Comparison of ENCODE assay signal across 36 mouse cellular contexts in genomic region chr11:62804119-62804518, GRCm38 (mm10). TPM values are rescaled to one million over a fixed set of nuclear protein-coding genes. Genes with fewer than 3 reads are reported as not detected.
DNase-seq lines count a peak whose midpoint lies in the region; ATAC-seq and TF ChIP-seq lines count a peak whose summit lies in the region.
"Had no signal": no experiment of that assay in that cellular context is flagged by ENCODE, and none has a peak within 500 bp of the region (broad histone marks: within the 10 kb centered on the region; RNA-seq: fewer than 3 reads in every experiment).

No protein-coding gene starts in this region.

- DNase-seq in testis, postnatal 14 days (ENCODE audit: low spot score) = no peak
- DNase-seq in R1 (ENCODE audit: low read depth, low spot score) = peak; percentile 77
- no peak for DNase-seq in thymus, postnatal 14 days
- DNase-seq in spleen, postnatal 36 days (ENCODE audit: low spot score in 2 of 2) = no peak
- DNase-seq: adrenal gland, adult 8-10 months; B cell, adult 2 months; cerebellum, adult 11-12 months; cerebellum, postnatal 10 days; gastrocnemius, postnatal 14 days; heart, adult 11 months; heart, postnatal 14 days; kidney, adult 8-10 months; kidney, postnatal 10 days; liver; lung, postnatal 10 days; right cerebral cortex, adult 18-20 months had no signal

- TF ChIP-seq CTCF in testis, adult 2 months (IDR thresholded peaks at IDR 0.05; ENCODE audit: control insufficient read depth, insufficient read depth, insufficient replicate concordance, low read depth, low read length) = no peak

- 39% methylated on average over 13 of the region's 13 CpGs for WGBS in intestine, embryonic 16.5 days

- H3K36me3 ChIP-seq in testis, adult 2 months (ENCODE audit: control insufficient read depth, insufficient read depth, low read length) = no peaks in the 10 kb centered on the region
- no peaks in the 10 kb centered on the region for H3K36me3 ChIP-seq in intestine, embryonic 16.5 days (ENCODE audit: control insufficient read depth, insufficient read depth, low read length)
- H3K36me3 ChIP-seq: forebrain, embryonic 15.5 days; heart, embryonic 13.5 days; hindbrain, embryonic 12.5 days; limb, embryonic 10.5 days; liver, embryonic 15.5 days had no signal

- H3K9me3 ChIP-seq in intestine, embryonic 16.5 days (ENCODE audit: control insufficient read depth, low read length) = no peaks in the 10 kb centered on the region
- H3K9me3 ChIP-seq: forebrain, embryonic 15.5 days; limb, embryonic 10.5 days; liver, embryonic 15.5 days had no signal

- TF ChIP-seq POLR2A in testis, adult 2 months (IDR thresholded peaks at IDR 0.05; ENCODE audit: control insufficient read depth, low read depth, low read length) = no peak

- peak; percentile 55; the same call in 1 of the 2 replicates for ATAC-seq in intestine, embryonic 16.5 days
- no peak for ATAC-seq in erythroid progenitor cell, adult 5-6 weeks (replicated peaks; ENCODE audit: low FRiP score, poor library complexity, severe bottlenecking)
- ATAC-seq: forebrain, embryonic 15.5 days had no signal

- peak overlapping the region; percentile 28 for H3K4me2 ChIP-seq in intestine, embryonic 16.5 days (ENCODE audit: low read depth, low read length)
- H3K4me2 ChIP-seq: forebrain, embryonic 15.5 days; heart, embryonic 13.5 days; hindbrain, embryonic 12.5 days; liver, embryonic 15.5 days; midbrain, embryonic 11.5 days had no signal

- H3K4me1 ChIP-seq in testis, adult 2 months (ENCODE audit: control insufficient read depth, insufficient read depth, low read length) = peaks cover 4% of the 10 kb centered on the region
- H3K4me1 ChIP-seq in intestine, embryonic 16.5 days (ENCODE audit: control insufficient read depth, insufficient read depth, low read length) = no peaks in the 10 kb centered on the region
- H3K4me1 ChIP-seq: forebrain, embryonic 15.5 days; heart, embryonic 13.5 days; hindbrain, embryonic 12.5 days; limb, embryonic 10.5 days; liver, embryonic 15.5 days had no signal

- H3K9ac ChIP-seq in intestine, embryonic 16.5 days (ENCODE audit: low read depth, low read length) = no peak overlapping the region
- H3K9ac ChIP-seq: forebrain, embryonic 15.5 days; heart, embryonic 13.5 days; hindbrain, embryonic 12.5 days; liver, embryonic 15.5 days had no signal

- peak overlapping the region; percentile 4; the same call in 1 of the 2 replicates for H3K4me3 ChIP-seq in testis, adult 2 months (ENCODE audit: control insufficient read depth, low read depth, low read length)
- no peak overlapping the region for H3K4me3 ChIP-seq in intestine, embryonic 16.5 days (ENCODE audit: low read length)
- H3K4me3 ChIP-seq: forebrain, embryonic 15.5 days; heart, embryonic 13.5 days; hindbrain, embryonic 12.5 days; limb, embryonic 10.5 days; liver, embryonic 15.5 days had no signal

- no peaks in the 10 kb centered on the region for H3K27me3 ChIP-seq in testis, adult 2 months (ENCODE audit: control insufficient read depth, insufficient read depth, low read length)
- no peaks in the 10 kb centered on the region for H3K27me3 ChIP-seq in intestine, embryonic 16.5 days (replicated peaks; ENCODE audit: control insufficient read depth, insufficient read depth, low read length)
- H3K27me3 ChIP-seq: CH12.LX; forebrain, embryonic 15.5 days; heart, embryonic 13.5 days; hindbrain, embryonic 12.5 days; liver, embryonic 15.5 days had no signal

- H3K27ac ChIP-seq in testis, adult 2 months (ENCODE audit: control insufficient read depth, insufficient read depth, low read depth, low read length) = no peak overlapping the region
- H3K27ac ChIP-seq in intestine, embryonic 16.5 days (ENCODE audit: low read length) = no peak overlapping the region
- H3K27ac ChIP-seq: forebrain, embryonic 15.5 days; heart, embryonic 13.5 days; hindbrain, embryonic 12.5 days; limb, embryonic 10.5 days; liver, embryonic 15.5 days had no signal

RNA-seq across cellular contexts. Expression of gene Zfp286, which starts 14.9 kb away (rescaled TPM):
- 7.8 and 8.1 TPM in 2 replicates for polyA plus RNA-seq in testis, adult 2 months (2012; rRNA removed)
- 7.9 and 10.5 TPM in 2 replicates for polyA plus RNA-seq in intestine, embryonic 16.5 days (2015; fragmentation: Nextera tagmentation; extraction: Ambion mirVana)
- not detected in 2 replicates for total RNA-seq in erythroid progenitor cell, adult 5-6 weeks (2015; ENCODE audit: low replicate concordance)
- total RNA-seq in erythroid progenitor cell, adult 5-6 weeks (2017; ENCODE audit: low replicate concordance) = not detected in 2 replicates
- total RNA-seq: CH12.LX had no signal

RNA-seq across cellular contexts. Expression of gene Trim16, which starts 15.9 kb away (rescaled TPM):
- polyA plus RNA-seq in testis, adult 2 months (2012; rRNA removed) = 0.19 and 0.28 TPM in 2 replicates
- 13.3 and 13.5 TPM in 2 replicates for polyA plus RNA-seq in intestine, embryonic 16.5 days (2015; fragmentation: Nextera tagmentation; extraction: Ambion mirVana)
- 3.4 and 7.2 TPM in 2 replicates for total RNA-seq in erythroid progenitor cell, adult 5-6 weeks (2015; ENCODE audit: low replicate concordance)
- total RNA-seq in erythroid progenitor cell, adult 5-6 weeks (2017; ENCODE audit: low replicate concordance) = 3.2 and 5.1 TPM in 2 replicates
- total RNA-seq: CH12.LX had no signal

RNA-seq across cellular contexts. Expression of gene Fbxw10, which starts 42.8 kb away (rescaled TPM):
- polyA plus RNA-seq in testis, adult 2 months (2012; rRNA removed) = 76.5 and 90.8 TPM in 2 replicates
- polyA plus RNA-seq in intestine, embryonic 16.5 days (2015; fragmentation: Nextera tagmentation; extraction: Ambion mirVana) = 0.24 and 0.43 TPM in 2 replicates
- 0.72 TPM in 1 of 2 replicates, not detected in the other for total RNA-seq in erythroid progenitor cell, adult 5-6 weeks (2015; ENCODE audit: low replicate concordance)
- total RNA-seq in erythroid progenitor cell, adult 5-6 weeks (2017; ENCODE audit: low replicate concordance) = 0.13 TPM in 1 of 2 replicates, not detected in the other

RNA-seq across cellular contexts. Expression of gene Gm10428, which starts 51.2 kb away (rescaled TPM):
- not detected in 2 replicates for polyA plus RNA-seq in testis, adult 2 months (2012; rRNA removed)
- polyA plus RNA-seq in intestine, embryonic 16.5 days (2015; fragmentation: Nextera tagmentation; extraction: Ambion mirVana) = not detected in 2 replicates
- not detected in 2 replicates for total RNA-seq in erythroid progenitor cell, adult 5-6 weeks (2015; ENCODE audit: low replicate concordance)
- total RNA-seq in erythroid progenitor cell, adult 5-6 weeks (2017; ENCODE audit: low replicate concordance) = not detected in 2 replicates
- total RNA-seq: adrenal gland, adult 8-10 months; CH12.LX; gastrocnemius, postnatal 14 days; heart, postnatal 14 days; layer of hippocampus, adult 18-20 months; layer of hippocampus, postnatal 14 days; left cerebral cortex, adult 8-10 months; megakaryocyte progenitor cell, adult 5-6 weeks; midbrain, postnatal 0 days had no signal
- polyA plus RNA-seq: cortical plate, adult 2 months; embryonic facial prominence, embryonic 11.5 days; forebrain, embryonic 15.5 days; heart, embryonic 13.5 days; hindbrain, embryonic 12.5 days; limb, embryonic 10.5 days; liver, embryonic 15.5 days; midbrain, embryonic 11.5 days; neural tube, embryonic 14.5 days; thymus, postnatal 0 days; urinary bladder, adult 2 months had no signal

Comparison
In these comparisons a context has a peak if more than half of its experiments do, and no peak if none do; other contexts are left out.
1. RNA of gene Trim16, which starts 15.9 kb away (polyA plus RNA-seq): 13.3 to 13.5 TPM in intestine, embryonic 16.5 days; 0.19 to 0.28 TPM in testis, adult 2 months; every median in the first group is over 10 times any median in the second.
2. RNA of gene Fbxw10, which starts 42.8 kb away (polyA plus RNA-seq): 76.5 to 90.8 TPM in testis, adult 2 months; 0.24 to 0.43 TPM in intestine, embryonic 16.5 days; every median in the first group is over 10 times any median in the second.